Mouse (Mus musculus) brain, embryonic 14.5 days (tissue): Measurements from ENCODE around the gene B3galt1. TPM values are rescaled to one million over a fixed set of nuclear protein-coding genes. Genes with fewer than 3 reads are reported as not detected.

Experiments
- DNase-seq: peaks from one replicate; pipeline ENCODE4 v3.0.0-alpha.2; 2011; ENCODE audit warnings: low read depth
- CTCF ChIP-seq: fragments of 200-500 bp; IDR thresholded peaks from 2 replicates; pipeline ENCODE4 v1.5.1; 2012; ENCODE audit warnings: inconsistent platforms, mild to moderate bottlenecking, moderate library complexity, borderline replicate concordance; ENCODE audit not compliant: insufficient read depth, insufficient read length; ENCODE audit errors: extremely low read depth
- POLR2A ChIP-seq: fragments of 200-500 bp; IDR thresholded peaks from 2 replicates; pipeline ENCODE4 v1.6.1; 2012; ENCODE audit warnings: mild to moderate bottlenecking, inconsistent platforms, borderline replicate concordance; ENCODE audit not compliant: poor library complexity, insufficient read depth, insufficient read length, severe bottlenecking; ENCODE audit errors: extremely low read depth
- polyA plus RNA-seq: library from polyadenylated mRNA; depleted of rRNA; stranded (reverse); fragments of >200 nt; gene quantifications from 2 replicates; pipeline ENCODE4 v1.2.3, GENCODE M21; 2012; rRNA removed

The B3galt1 gene
- polyA plus RNA-seq, result 14.9 and 24.3 TPM in 2 replicates

- peak; percentile 98 for DNase-seq
- peak; percentile 86 for TF ChIP-seq POLR2A
- no peak for TF ChIP-seq CTCF
These were observed at the start of gene B3galt1 for GRCm38 (mm10) chr2:67565480-67566331. Gene B3galt1 (plus strand): TSS chr2:67565871.

GRCm38 (mm10) chr2:67516405-67516804 lies 49.3 kb upstream of the B3galt1 start:
- no peak for DNase-seq
- TF ChIP-seq POLR2A, result no peak
- TF ChIP-seq CTCF, result no peak

GRCm38 (mm10) chr2:67535347-67535746 lies 30.3 kb upstream of the B3galt1 start:
- no peak for TF ChIP-seq CTCF
- TF ChIP-seq POLR2A, result no peak
- DNase-seq, result no peak

- no peak for DNase-seq
- TF ChIP-seq POLR2A (no peak), CTCF (no peak)
These were observed 26.2 kb upstream of the B3galt1 start for GRCm38 (mm10) chr2:67539426-67539825.

- DNase-seq, result peak; percentile 71
- TF ChIP-seq POLR2A, result no peak
- no peak for TF ChIP-seq CTCF
These were observed 23.5 kb upstream of the B3galt1 start for GRCm38 (mm10) chr2:67541957-67542696.

GRCm38 (mm10) chr2:67544426-67544825 lies 21.2 kb upstream of the B3galt1 start:
- TF ChIP-seq POLR2A (no peak), CTCF (no peak)
- DNase-seq, result no peak

GRCm38 (mm10) chr2:67564851-67565479 lies 706 bp upstream of the B3galt1 start:
- peak; percentile 92 for DNase-seq

GRCm38 (mm10) chr2:67566566-67566965 lies 895 bp downstream of the B3galt1 start:
- no peak for DNase-seq
- TF ChIP-seq CTCF (no peak), POLR2A (no peak)

More at GRCm38 (mm10) chr2:67564851-67565479, 706 bp upstream of the B3galt1 start:
- no peak for TF ChIP-seq POLR2A
- TF ChIP-seq CTCF, result peak; percentile 47

GRCm38 (mm10) chr2:67567141-67567680 lies 1.5 kb downstream of the B3galt1 start:
- TF ChIP-seq POLR2A, result no peak
- TF ChIP-seq CTCF, result no peak
- no peak for DNase-seq

- peak; percentile 60 for DNase-seq
- TF ChIP-seq POLR2A (no peak), CTCF (no peak)
These were observed 11.0 kb downstream of the B3galt1 start for GRCm38 (mm10) chr2:67576634-67577033.

GRCm38 (mm10) chr2:67583091-67583490 lies 17.4 kb downstream of the B3galt1 start:
- DNase-seq, result peak; percentile 25
- no peak for TF ChIP-seq CTCF
- no peak for TF ChIP-seq POLR2A
